Mouse (Mus musculus) testis, adult 2 months (tissue): ENCODE results near the gene Diaph3.

Source experiments
- CTCF ChIP-seq: fragments of 200-500 bp; IDR thresholded peaks from 2 replicates; pipeline ENCODE4 v1.5.1; 2012; ENCODE audit warnings: low read depth, mild to moderate bottlenecking, inconsistent platforms, low read length, moderate library complexity; ENCODE audit not compliant: control insufficient read depth, insufficient read depth, insufficient replicate concordance
- POLR2A ChIP-seq: fragments of 200-500 bp; IDR thresholded peaks from 2 replicates; pipeline ENCODE4 v1.6.1; 2012; ENCODE audit warnings: low read depth, mild to moderate bottlenecking, inconsistent platforms, low read length, moderate library complexity; ENCODE audit not compliant: control insufficient read depth

DNA sequence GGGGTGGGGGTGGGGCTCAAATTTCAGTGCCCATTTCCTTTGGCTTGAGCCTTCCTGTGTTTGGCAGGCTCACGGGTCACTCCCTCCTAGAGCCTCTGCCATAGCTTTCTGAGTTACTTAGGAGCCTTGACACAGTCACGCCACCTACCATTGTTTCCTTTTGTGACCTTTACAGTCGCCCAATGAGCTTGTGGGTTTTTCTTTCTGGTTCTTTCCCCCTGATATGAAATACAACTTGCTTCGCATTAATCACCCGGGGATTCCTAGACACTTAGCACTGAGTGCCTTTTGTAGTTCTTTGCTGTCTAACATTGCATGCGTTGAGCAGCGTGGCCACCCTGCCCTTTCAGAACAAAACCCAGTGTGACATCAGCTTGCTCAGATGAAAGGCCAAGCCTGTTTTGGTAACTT, 498.2 kb downstream of the Diaph3 start:
- TF ChIP-seq POLR2A (no peak), CTCF (no peak)
